ENCODE assay signal across 8 mouse cellular contexts in genomic region chr17:6271970-6272369, GRCm38 (mm10). TPM values are rescaled to one million over a fixed set of nuclear protein-coding genes. Genes with fewer than 3 reads are reported as not detected.
A peak's percentile ranks its signal among the peaks of the same experiment; 100 is the strongest.
DNase-seq lines count a peak whose midpoint lies in the region; ATAC-seq and TF ChIP-seq lines count a peak whose summit lies in the region.
"Not testable (repeated sequence)": the region's sequence is repeated elsewhere in the genome, so short reads cannot be mapped to it uniquely, and the experiment has no call there.

No protein-coding gene starts in this region.

- peak; percentile 42 for DNase-seq in 416B (ENCODE audit: low read depth)
- peak; percentile 79 for DNase-seq in heart, adult 11 months
- DNase-seq in induced T-regulatory cell, adult 2 months (ENCODE audit: low read depth), result peak; percentile 2
- DNase-seq in liver, postnatal 0 days, result peak; percentile 20
- peak; percentile 38 for DNase-seq in splenic B cell, adult 2 months (ENCODE audit: low read depth, low spot score)

- not testable (repeated sequence) for TF ChIP-seq CTCF in bone marrow macrophage, adult 2 months (IDR thresholded peaks at IDR 0.05; ENCODE audit: low read depth, low read length); liver, postnatal 0 days (IDR thresholded peaks at IDR 0.05; ENCODE audit: low read depth)

- H3K9ac ChIP-seq in liver, postnatal 0 days (replicated peaks), result not testable (repeated sequence)

- not testable (repeated sequence) for H3K4me1 ChIP-seq in bone marrow macrophage, adult 2 months (ENCODE audit: control insufficient read depth, insufficient read depth, low read length); liver, postnatal 0 days (ENCODE audit: insufficient read depth)

- H3K4me2 ChIP-seq in liver, postnatal 0 days (ENCODE audit: low read depth, low read length), result not testable (repeated sequence)

- TF ChIP-seq POLR2A in bone marrow macrophage, adult 2 months (IDR thresholded peaks at IDR 0.05; ENCODE audit: borderline replicate concordance, low read depth, low read length), result not testable (repeated sequence)

- ATAC-seq in common myeloid progenitor, adult 5-6 weeks (replicated peaks; ENCODE audit: low read depth, poor library complexity, severe bottlenecking), result peak; percentile 77
- not testable (repeated sequence) for ATAC-seq in liver, postnatal 0 days
- peak; percentile 58 for ATAC-seq in megakaryocyte, adult 5-6 weeks (ENCODE audit: poor library complexity, severe bottlenecking)

- not testable (repeated sequence) for TF ChIP-seq EP300 in liver, postnatal 0 days (IDR thresholded peaks at IDR 0.05; ENCODE audit: low read depth)

- not testable (repeated sequence) for H3K36me3 ChIP-seq in liver, postnatal 0 days (replicated peaks; ENCODE audit: insufficient read depth, low read length); splenic B cell, adult 2 months (ENCODE audit: control insufficient read depth, insufficient read depth, low read length, poor library complexity, severe bottlenecking)

- H3K27ac ChIP-seq in bone marrow macrophage, adult 2 months (ENCODE audit: insufficient read depth, low read depth, low read length); liver, postnatal 0 days (ENCODE audit: low read depth): not testable (repeated sequence)

- H3K27me3 ChIP-seq in liver, postnatal 0 days (ENCODE audit: insufficient read depth, low read length); splenic B cell, adult 2 months (ENCODE audit: control insufficient read depth, insufficient read depth, low read length, poor library complexity, severe bottlenecking): not testable (repeated sequence)

- WGBS in liver, postnatal 0 days (ENCODE audit: insufficient replicate concordance), result 37% methylated on average over 6 of the region's 6 CpGs

- H3K4me3 ChIP-seq in bone marrow macrophage, adult 2 months (ENCODE audit: insufficient read depth, low read length), result peak overlapping the region; percentile 20; the same call in 1 of the 2 replicates
- not testable (repeated sequence) for H3K4me3 ChIP-seq in liver, postnatal 0 days (ENCODE audit: low read depth, low read length)

- H3K9me3 ChIP-seq in liver, postnatal 0 days (ENCODE audit: low read length), result not testable (repeated sequence)

RNA-seq across cellular contexts. Expression of gene Tmem181a, which starts 15.3 kb away (rescaled TPM):
- polyA plus RNA-seq in bone marrow macrophage, adult 2 months (2012; ENCODE audit: insufficient read depth, insufficient read length, missing spikeins), result 17.7 and 20.8 TPM in 2 replicates
- total RNA-seq in common myeloid progenitor, adult 5-6 weeks (2017), result 7.0 and 8.4 TPM in 2 replicates
- polyA plus RNA-seq in liver, postnatal 0 days (2015; fragmentation: Nextera tagmentation; extraction: Ambion mirVana), result 2.6 and 2.9 TPM in 2 replicates
- total RNA-seq in megakaryocyte, adult 5-6 weeks (2015), result 5.4 and 6.7 TPM in 2 replicates
- total RNA-seq in megakaryocyte, adult 5-6 weeks (2017), result 6.7 and 7.4 TPM in 2 replicates

RNA-seq across cellular contexts. Expression of gene Dynlt1a, which starts 45.3 kb away (rescaled TPM):
- polyA plus RNA-seq in bone marrow macrophage, adult 2 months (2012; ENCODE audit: insufficient read depth, insufficient read length, missing spikeins), result 12.5 TPM in 2 replicates
- 13.9 and 14.0 TPM in 2 replicates for total RNA-seq in common myeloid progenitor, adult 5-6 weeks (2017)
- 2.9 and 3.0 TPM in 2 replicates for polyA plus RNA-seq in liver, postnatal 0 days (2015; fragmentation: Nextera tagmentation; extraction: Ambion mirVana)
- 12.5 and 16.6 TPM in 2 replicates for total RNA-seq in megakaryocyte, adult 5-6 weeks (2015)
- total RNA-seq in megakaryocyte, adult 5-6 weeks (2017), result 8.7 and 11.3 TPM in 2 replicates

Comparison
In these comparisons a context has a peak if more than half of its experiments do, and no peak if none do; other contexts are left out.
1. DNase-seq: peak in every context shown above with its lines; median percentile 79 in heart, adult 11 months; 42 in 416B; 38 in splenic B cell, adult 2 months; 20 in liver, postnatal 0 days; 2 in induced T-regulatory cell, adult 2 months.